8 mouse cellular contexts compared by ENCODE assay signal in genomic region chr13:115101355-115102191, GRCm38 (mm10). TPM values are rescaled to one million over a fixed set of nuclear protein-coding genes. Genes with fewer than 3 reads are reported as not detected.
A peak's percentile ranks its signal among the peaks of the same experiment; 100 is the strongest.
DNase-seq lines count a peak whose midpoint lies in the region; ATAC-seq lines count a peak whose summit lies in the region.

Gene Gm49395, minus strand, starts transcription at chr13:115101921.
Gene Itga1, minus strand, starts transcription at chr13:115101964.

- peak within 1 kb of the TSS; percentile 50 for H3K4me3 ChIP-seq in hindbrain, embryonic 13.5 days

- ATAC-seq in hindbrain, embryonic 13.5 days (ENCODE audit: low FRiP score): peak; percentile 74

- no peaks in the 10 kb centered on the region for H3K36me3 ChIP-seq in hindbrain, embryonic 13.5 days

- H3K9me3 ChIP-seq in hindbrain, embryonic 13.5 days: no peaks in the 10 kb centered on the region

- H3K4me1 ChIP-seq in hindbrain, embryonic 13.5 days (replicated peaks): peaks cover 14% of the 10 kb centered on the region

- peak; percentile 81 for DNase-seq in R1 (ENCODE audit: low read depth, low spot score)
- peak; percentile 19 to 27 for DNase-seq in cerebellum, postnatal 36 days
- peak; percentile 13 to 30 for DNase-seq in frontal cortex, postnatal 36 days (ENCODE audit: low spot score in 2 of 2)
- DNase-seq in layer of hippocampus, postnatal 36 days: peak; percentile 10 to 20
- peak; percentile 94 for DNase-seq in lung, postnatal 36 days
- DNase-seq in retina, embryonic 14.5 days (ENCODE audit: low spot score): peak; percentile 57
- no peak for DNase-seq in T-cell, adult 2 months (ENCODE audit: low spot score)

- H3K9ac ChIP-seq in hindbrain, embryonic 13.5 days: peak within 1 kb of the TSS; percentile 70

- peaks cover 39% of the 10 kb centered on the region for H3K27me3 ChIP-seq in hindbrain, embryonic 13.5 days

- H3K27ac ChIP-seq in hindbrain, embryonic 13.5 days: peak within 1 kb of the TSS; percentile 36

- H3K4me2 ChIP-seq in hindbrain, embryonic 13.5 days: peak within 1 kb of the TSS; percentile 93

- WGBS in hindbrain, embryonic 13.5 days: under 1% methylated on average over 39 of the region's 39 CpGs

RNA-seq across cellular contexts. Expression of gene Gm49395, which starts in this region (rescaled TPM):
- 2.4 and 4.7 TPM in 2 replicates for polyA plus RNA-seq in hindbrain, embryonic 13.5 days (2015; fragmentation: Nextera tagmentation; extraction: Ambion mirVana)
- 1 to 10 TPM; 2.3 to 2.5 TPM for total RNA-seq in layer of hippocampus, postnatal 36 days (2021)

RNA-seq across cellular contexts. Expression of gene Itga1, which starts in this region (rescaled TPM):
- 6.6 and 7.1 TPM in 2 replicates for polyA plus RNA-seq in hindbrain, embryonic 13.5 days (2015; fragmentation: Nextera tagmentation; extraction: Ambion mirVana)
- total RNA-seq in layer of hippocampus, postnatal 36 days (2021): 1 to 10 TPM; 5.1 to 5.6 TPM
